Mouse (Mus musculus) embryonic facial prominence, embryonic 14.5 days (tissue): Measurements from ENCODE around the gene Pgm5. TPM values are rescaled to one million over a fixed set of nuclear protein-coding genes. Genes with fewer than 3 reads are reported as not detected.

Experiments used
- ATAC-seq: fragments of 200-750 bp; cut with Nextera tagmentation; 2 replicates; pipeline ENCODE4 v1.8.0; 2017; ENCODE audit warnings: low read depth, moderate number of reproducible peaks, moderate TSS enrichment
- DNase-seq: peaks from one replicate; pipeline ENCODE4 v3.0.0-alpha.2; 2015; ENCODE audit warnings: low spot score
- H3K27ac ChIP-seq: fragments of 300-500 bp; sonication (generic); replicated peaks from 2 replicates; pipeline ENCODE4 v1.5.1; 2014; ENCODE audit warnings: low read depth, mild to moderate bottlenecking, low read length, moderate library complexity
- H3K27me3 ChIP-seq: fragments of 300-500 bp; sonication (generic); replicated peaks from 2 replicates; pipeline ENCODE4 v1.6.1; 2014; ENCODE audit warnings: low read length; ENCODE audit not compliant: control insufficient read depth, insufficient read depth
- H3K36me3 ChIP-seq: fragments of 300-500 bp; sonication (generic); 2 replicates; pipeline ENCODE4 v1.6.1; 2014; ENCODE audit warnings: low read length, mixed read lengths; ENCODE audit not compliant: control insufficient read depth, insufficient read depth
- H3K4me1 ChIP-seq: fragments of 300-500 bp; sonication (generic); 2 replicates; pipeline ENCODE4 v1.6.1; 2014; ENCODE audit warnings: antibody characterized with exemption, low read length; ENCODE audit not compliant: control insufficient read depth, insufficient read depth
- H3K4me2 ChIP-seq: fragments of 300-500 bp; sonication (generic); 2 replicates; pipeline ENCODE4 v1.6.1; 2014; ENCODE audit warnings: low read depth, mild to moderate bottlenecking, low read length, moderate library complexity, mixed read lengths
- H3K4me3 ChIP-seq: fragments of 300-500 bp; sonication (generic); 2 replicates; pipeline ENCODE4 v1.5.1; 2014; ENCODE audit warnings: low read depth, mild to moderate bottlenecking, low read length
- H3K9ac ChIP-seq: fragments of 300-500 bp; sonication (generic); 2 replicates; pipeline ENCODE4 v1.6.1; 2014; ENCODE audit warnings: low read depth, mild to moderate bottlenecking, low read length, moderate library complexity, mixed read lengths
- H3K9me3 ChIP-seq: fragments of 300-500 bp; sonication (generic); 2 replicates; pipeline ENCODE4 v1.6.1; 2016; ENCODE audit warnings: low read length; ENCODE audit not compliant: control insufficient read depth
- WGBS: fragments of 180-500 bp; shearing (Covaris S2); extraction: QIAGEN DNeasy Blood & Tissue Kit; methylation state at CpG from one replicate; pipeline ENCODE4 v1.1.7; 2014; 5-methylcytosine and 5-hydroxymethylcytosine counted together
- polyA plus RNA-seq: library from polyadenylated mRNA; unstranded; fragments of >200 nt; fragmentation: Nextera tagmentation; extraction: Ambion mirVana; gene quantifications from 2 replicates; pipeline ENCODE4 v1.2.1, GENCODE M21; 2014

The Pgm5 gene
- polyA plus RNA-seq, 1 experiment from 2014 or later: 6.8 TPM

DNA sequence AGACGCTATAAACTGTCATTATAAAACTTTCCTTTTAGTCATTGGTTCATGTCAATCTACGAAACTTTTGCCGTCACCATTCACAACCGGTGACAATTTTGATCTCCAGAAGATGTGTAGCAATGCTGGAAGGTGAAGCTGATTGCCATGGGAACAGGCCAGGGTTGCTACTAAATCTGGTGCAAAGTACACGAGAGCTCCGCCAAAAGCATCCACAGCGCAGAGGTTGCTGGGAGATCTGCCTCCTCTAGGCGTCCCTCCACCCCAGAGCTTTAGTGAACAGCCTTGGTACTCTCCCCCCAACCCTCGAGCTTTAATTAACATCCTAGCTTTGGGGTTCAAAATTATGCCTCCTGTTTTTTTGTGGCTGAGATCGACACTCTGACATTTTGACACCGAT, 195.9 kb downstream of the Pgm5 start:
- Histone ChIP-seq H3K27ac (no peak overlapping the region), H3K4me2 (no peak overlapping the region), H3K36me3 (no peaks in the 10 kb centered on the region), H3K27me3 (no peaks in the 10 kb centered on the region), H3K9ac (no peak overlapping the region), H3K9me3 (no peaks in the 10 kb centered on the region), H3K4me1 (no peaks in the 10 kb centered on the region), H3K4me3 (no peak overlapping the region)
- ATAC-seq (no peak), DNase-seq (no peak)
- WGBS: 77% methylated on average over 11 of the region's 11 CpGs

DNA sequence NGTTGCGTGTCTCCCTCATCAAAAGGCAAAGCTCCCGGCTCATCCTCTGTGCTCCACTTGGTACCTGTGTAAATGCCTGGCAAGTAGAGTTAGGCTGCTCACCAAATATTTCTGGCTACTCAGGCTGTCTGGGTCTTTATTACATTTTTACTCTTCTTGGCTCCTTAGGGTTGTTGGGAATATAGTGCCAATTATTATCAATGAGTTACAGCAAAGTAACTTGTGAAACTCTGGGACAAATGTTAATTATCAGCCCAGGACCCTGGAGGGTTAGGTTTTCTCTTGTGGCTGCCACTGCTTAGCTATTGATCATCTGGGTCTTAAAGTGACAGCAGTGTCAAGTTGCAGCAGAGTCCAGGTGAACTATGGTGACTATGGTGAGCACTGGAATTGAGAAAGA, 199.3 kb downstream of the Pgm5 start:
- Histone ChIP-seq H3K27ac (no peak overlapping the region), H3K4me3 (no peak overlapping the region), H3K4me2 (no peak overlapping the region), H3K4me1 (no peaks in the 10 kb centered on the region), H3K27me3 (no peaks in the 10 kb centered on the region; the same call in 1 of the 2 replicates), H3K9me3 (no peaks in the 10 kb centered on the region), H3K36me3 (no peaks in the 10 kb centered on the region), H3K9ac (no peak overlapping the region)
- WGBS: 98% methylated on average over 2 of the region's 2 CpGs
- ATAC-seq (no peak), DNase-seq (no peak)

DNA sequence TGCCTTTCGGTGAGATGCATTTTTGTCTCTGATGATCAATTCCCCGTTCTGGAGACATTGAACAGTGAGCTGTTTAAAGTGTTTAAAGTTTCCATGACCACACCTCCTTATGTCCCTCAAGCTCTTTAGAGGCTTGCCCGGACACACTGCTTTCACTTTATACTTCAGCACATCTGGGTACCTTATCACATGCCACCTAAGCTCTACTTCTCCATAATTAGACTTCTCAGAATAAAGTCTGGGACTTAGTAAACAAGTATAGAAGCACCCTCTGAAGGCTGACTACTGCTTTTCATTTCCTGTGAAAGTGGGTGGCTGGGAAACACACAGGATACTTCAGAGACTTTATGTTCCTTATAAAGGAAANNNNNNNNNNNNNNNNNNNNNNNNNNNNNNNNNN, 204.7 kb downstream of the Pgm5 start:
- 81% methylated on average over 3 of the region's 3 CpGs for WGBS
- no peaks in the 10 kb centered on the region; the same call in 1 of the 2 replicates for H3K27me3 ChIP-seq
- H3K9me3 ChIP-seq: no peaks in the 10 kb centered on the region
- 0 out of 2 replicates have a peak, but pooled peaks cover 5% of the 10 kb centered on the region for H3K4me1 ChIP-seq
- no peak for ATAC-seq
- DNase-seq: no peak
- H3K4me2 ChIP-seq: no peak overlapping the region
- H3K9ac ChIP-seq: no peak overlapping the region
- H3K36me3 ChIP-seq: no peaks in the 10 kb centered on the region
- H3K27ac ChIP-seq: no peak overlapping the region
- H3K4me3 ChIP-seq: no peak overlapping the region

DNA sequence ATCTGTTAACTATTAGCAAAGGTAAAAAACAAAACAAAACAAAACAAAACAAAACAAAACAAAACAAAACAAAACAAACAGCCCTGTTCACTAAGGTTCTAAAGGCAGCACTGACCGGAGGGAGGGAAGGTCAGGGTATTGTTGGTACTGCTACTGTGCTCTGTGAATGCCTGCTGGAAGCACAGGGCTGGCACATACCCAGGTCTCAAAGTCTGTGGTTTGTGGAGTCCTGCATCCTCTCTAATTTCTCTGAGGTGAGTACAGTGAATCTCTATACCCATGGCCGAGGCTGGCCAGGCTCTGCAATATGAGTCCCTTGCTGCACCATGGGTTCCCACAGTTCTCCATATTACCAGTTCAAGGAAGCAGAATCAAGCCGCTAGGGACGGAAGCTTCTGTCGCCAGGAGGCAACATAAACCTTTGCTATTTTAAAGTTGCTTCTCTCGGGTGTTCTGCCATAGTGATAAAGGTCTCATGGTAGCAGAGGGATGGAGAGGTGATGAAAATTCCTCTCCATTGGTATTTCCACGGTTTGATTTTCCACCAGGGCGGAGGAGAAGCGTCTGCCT, 208.3 kb downstream of the Pgm5 start:
- no peak overlapping the region for H3K4me2 ChIP-seq
- H3K4me1 ChIP-seq: 0 out of 2 replicates have a peak, but pooled peaks cover 5% of the 10 kb centered on the region
- H3K27ac ChIP-seq: no peak overlapping the region
- H3K9me3 ChIP-seq: no peaks in the 10 kb centered on the region
- H3K27me3 ChIP-seq: no peaks in the 10 kb centered on the region; the same call in 1 of the 2 replicates
- no peaks in the 10 kb centered on the region for H3K36me3 ChIP-seq
- no peak overlapping the region for H3K4me3 ChIP-seq
- DNase-seq (no peak), ATAC-seq (no peak)
- H3K9ac ChIP-seq: no peak overlapping the region
- 56% methylated on average over 9 of the region's 9 CpGs for WGBS

DNA sequence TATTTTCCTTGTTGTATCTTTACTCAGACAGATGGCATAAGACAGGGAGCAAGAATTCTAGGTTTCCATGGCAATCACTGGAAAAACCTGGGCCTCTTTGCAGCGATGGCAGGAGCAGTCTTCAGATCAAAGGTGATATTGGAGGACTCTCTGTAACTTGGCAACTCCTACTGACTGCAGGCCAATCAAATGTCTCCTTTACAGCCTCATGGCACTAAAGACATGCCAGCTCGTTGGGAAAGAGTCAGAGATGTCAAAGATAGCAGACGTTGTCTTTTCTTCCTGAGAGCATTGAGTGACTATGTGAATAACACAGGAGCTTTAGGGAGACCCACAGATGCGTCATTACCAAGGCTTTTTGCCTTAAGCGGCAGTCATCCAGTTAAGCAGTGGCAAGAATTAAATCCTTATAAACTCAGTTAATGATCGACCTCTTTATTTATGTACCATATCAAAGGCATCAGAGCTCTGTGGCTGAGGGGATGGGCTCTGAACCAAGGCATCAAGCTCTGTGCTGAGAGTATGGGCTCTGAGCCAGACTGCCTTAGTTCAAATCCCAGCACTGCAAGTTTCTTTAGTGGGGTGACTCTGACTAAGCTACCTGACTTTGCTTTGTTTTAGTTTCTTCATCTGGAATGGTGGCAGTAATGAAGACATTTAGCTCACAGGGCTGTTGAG, 209.2 kb downstream of the Pgm5 start:
- 52% methylated on average over 6 of the region's 6 CpGs for WGBS
- Histone ChIP-seq H3K27me3 (no peaks in the 10 kb centered on the region), H3K9ac (no peak overlapping the region), H3K4me2 (no peak overlapping the region), H3K36me3 (no peaks in the 10 kb centered on the region), H3K9me3 (no peaks in the 10 kb centered on the region), H3K27ac (no peak overlapping the region), H3K4me1 (0 out of 2 replicates have a peak, but pooled peaks cover 5% of the 10 kb centered on the region), H3K4me3 (no peak overlapping the region)
- DNase-seq: no peak
- ATAC-seq: no peak

DNA sequence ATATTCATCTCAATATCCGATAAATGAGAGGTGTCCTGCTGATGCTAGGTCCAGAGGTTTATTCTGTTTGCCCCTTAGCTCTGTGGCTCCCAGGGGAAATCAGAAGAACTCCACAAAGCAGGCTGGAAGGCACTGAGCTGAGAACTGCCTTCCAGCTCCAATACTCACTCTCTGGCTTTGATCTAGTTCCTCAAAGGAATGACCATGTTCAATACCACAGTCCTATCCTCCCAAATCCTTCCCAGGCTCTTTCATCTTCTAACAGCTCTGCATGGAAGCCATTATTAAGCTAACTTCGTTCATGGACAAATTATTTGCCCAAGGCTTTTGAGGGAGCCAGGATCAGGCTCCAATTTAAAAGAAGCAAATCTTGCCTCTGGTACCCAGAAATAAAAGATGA, 210.1 kb downstream of the Pgm5 start:
- Histone ChIP-seq H3K9ac (no peak overlapping the region), H3K27ac (no peak overlapping the region), H3K27me3 (no peaks in the 10 kb centered on the region), H3K4me1 (peaks cover 12% of the 10 kb centered on the region; the same call in 1 of the 2 replicates), H3K4me3 (no peak overlapping the region), H3K36me3 (no peaks in the 10 kb centered on the region), H3K9me3 (no peaks in the 10 kb centered on the region), H3K4me2 (no peak overlapping the region)
- no peak for ATAC-seq
- no peak for DNase-seq
- 35% methylated on average over 2 of the region's 2 CpGs for WGBS

DNA sequence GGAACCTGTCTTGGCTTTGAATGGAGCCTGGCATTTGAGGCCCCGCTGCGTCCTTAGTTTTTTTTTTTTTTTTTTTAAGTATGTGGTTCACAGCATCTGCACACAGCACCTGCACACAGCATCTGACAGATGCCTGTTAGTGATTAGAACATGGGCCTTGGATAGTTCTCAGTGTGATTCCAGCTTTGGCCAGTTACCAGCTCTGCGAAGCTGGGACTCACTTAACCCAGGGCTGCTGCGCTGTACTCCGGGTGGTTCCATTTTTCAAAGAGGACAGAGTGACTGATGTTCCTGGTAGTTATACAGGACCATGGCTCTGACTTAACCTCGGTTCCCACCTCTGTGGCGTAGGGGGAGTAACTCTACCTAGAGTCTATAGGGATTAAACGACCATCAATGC, 211.2 kb downstream of the Pgm5 start:
- no peaks in the 10 kb centered on the region for H3K27me3 ChIP-seq
- H3K27ac ChIP-seq: no peak overlapping the region
- H3K9ac ChIP-seq: no peak overlapping the region
- H3K36me3 ChIP-seq: no peaks in the 10 kb centered on the region
- H3K4me1 ChIP-seq: peaks cover 21% of the 10 kb centered on the region; the same call in 1 of the 2 replicates
- ATAC-seq: no peak
- H3K4me2 ChIP-seq: no peak overlapping the region
- no peaks in the 10 kb centered on the region for H3K9me3 ChIP-seq
- 70% methylated on average over 8 of the region's 8 CpGs for WGBS
- no peak for DNase-seq
- no peak overlapping the region for H3K4me3 ChIP-seq

DNA sequence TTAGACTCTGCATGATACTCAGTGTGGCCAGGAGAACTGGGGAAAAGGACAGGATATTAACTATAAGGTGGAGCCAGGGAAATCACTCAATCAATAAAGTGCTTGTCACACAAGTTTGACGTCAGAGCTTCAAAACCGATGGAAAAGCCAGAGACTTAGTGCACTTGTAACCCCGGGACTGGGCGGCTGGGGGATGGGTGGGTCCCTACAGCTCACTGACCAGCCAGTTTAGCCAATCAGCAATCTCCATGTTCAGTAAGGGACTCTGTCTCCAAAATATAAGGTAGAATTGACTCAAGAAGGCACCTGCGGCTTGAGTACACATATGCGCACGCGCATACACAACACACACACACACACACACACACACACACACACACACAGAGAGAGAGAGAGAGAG, 213.6 kb downstream of the Pgm5 start:
- ATAC-seq (no peak), DNase-seq (no peak)
- Histone ChIP-seq H3K4me3 (no peak overlapping the region), H3K9me3 (no peaks in the 10 kb centered on the region), H3K9ac (no peak overlapping the region), H3K27me3 (no peaks in the 10 kb centered on the region), H3K4me2 (no peak overlapping the region), H3K4me1 (peaks cover 16% of the 10 kb centered on the region; the same call in 1 of the 2 replicates), H3K27ac (no peak overlapping the region), H3K36me3 (no peaks in the 10 kb centered on the region)
- 81% methylated on average over 8 of the region's 8 CpGs for WGBS
